Mouse (Mus musculus): ENCODE measurements at regions not wholly inside any gene's neighbourhood (a gene's known extent, or its start where the extent isn't known, plus 50 kb on each side); places are given as distances from the start of the nearest gene placed in this dataset.

DNA sequence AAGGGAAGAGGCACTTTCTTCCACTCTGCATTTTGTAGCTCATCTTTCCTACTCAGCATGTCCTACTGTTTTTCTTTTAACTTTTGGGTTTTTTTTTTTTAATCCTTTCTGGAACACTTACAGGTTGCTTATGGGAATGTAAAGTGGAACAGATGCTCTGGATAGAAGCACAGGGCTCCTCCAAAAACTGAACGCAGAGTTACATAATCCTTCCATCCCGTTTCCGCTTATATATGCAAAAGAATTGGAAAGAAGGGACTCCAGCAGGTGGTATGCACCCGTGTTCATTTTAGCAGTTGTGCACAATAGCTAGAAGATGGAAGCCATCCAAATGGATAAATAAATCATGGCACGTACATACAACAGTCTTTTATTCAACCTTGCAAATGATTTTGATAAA lies 127.0 kb upstream of the Zbtb20 start:
- no peak for TF ChIP-seq POLR2A (IDR thresholded peaks at IDR 0.05; ENCODE audit: insufficient read depth, low read length)
- no peak for TF ChIP-seq CTCF (IDR thresholded peaks at IDR 0.05; ENCODE audit: low read depth, low read length)
